Mouse (Mus musculus) MEL (cell line): Measurements from ENCODE around the gene Gm765.

Experiments
- CTCF ChIP-seq, 3 experiments: IDR thresholded peaks in 2 of 3; conservative IDR thresholded peaks in 1 of 3; 2 replicates each; pipeline ENCODE4 v1.5.1; 2011 to 2012; ENCODE audit warnings: low read length in 3 of 3, low read depth in 2 of 3, mild to moderate bottlenecking in 2 of 3, improper control_type of control experiment in 1 of 3, inconsistent platforms in 1 of 3, mixed read lengths in 1 of 3, moderate library complexity in 1 of 3; ENCODE audit not compliant: control insufficient read depth in 1 of 3, insufficient read depth in 1 of 3, poor library complexity in 1 of 3, severe bottlenecking in 1 of 3
- EP300 ChIP-seq, 2 experiments: IDR thresholded peaks; 2 replicates each; pipeline ENCODE4 v1.6.1; 2011; ENCODE audit warnings: improper control_type of control experiment in 2 of 2, low read length in 2 of 2, low read depth in 1 of 2, mild to moderate bottlenecking in 1 of 2
- GATA1 ChIP-seq: IDR thresholded peaks from 2 replicates; pipeline ENCODE4 v1.6.1; 2011; ENCODE audit warnings: low read depth, low read length, improper control_type of control experiment
- MAFK ChIP-seq: IDR thresholded peaks from 2 replicates; pipeline ENCODE4 v1.6.1; 2011; ENCODE audit warnings: low read depth, mild to moderate bottlenecking, low read length, improper control_type of control experiment, borderline replicate concordance
- MYC ChIP-seq: IDR thresholded peaks from 2 replicates; pipeline ENCODE4 v1.6.1; 2011; ENCODE audit warnings: low read depth, mild to moderate bottlenecking, low read length, improper control_type of control experiment, moderate library complexity
- NELFE ChIP-seq: IDR thresholded peaks from 2 replicates; pipeline ENCODE4 v1.6.1; 2011; ENCODE audit warnings: low read depth, low read length, improper control_type of control experiment
- POLR2AphosphoS5 ChIP-seq: IDR thresholded peaks from 2 replicates; pipeline ENCODE4 v1.6.1; 2012; ENCODE audit warnings: low read depth, borderline replicate concordance, mild to moderate bottlenecking, inconsistent platforms, low read length, moderate library complexity, mixed read lengths
- TCF12 ChIP-seq: IDR thresholded peaks from 2 replicates; pipeline ENCODE4 v1.6.1; 2014; ENCODE audit warnings: low read depth, mild to moderate bottlenecking, inconsistent platforms, low read length, improper control_type of control experiment, moderate library complexity
- ZMIZ1 ChIP-seq: IDR thresholded peaks from 2 replicates; pipeline ENCODE4 v1.6.1; 2012; ENCODE audit warnings: low read depth, mild to moderate bottlenecking, inconsistent platforms, low read length, improper control_type of control experiment, moderate library complexity

DNA sequence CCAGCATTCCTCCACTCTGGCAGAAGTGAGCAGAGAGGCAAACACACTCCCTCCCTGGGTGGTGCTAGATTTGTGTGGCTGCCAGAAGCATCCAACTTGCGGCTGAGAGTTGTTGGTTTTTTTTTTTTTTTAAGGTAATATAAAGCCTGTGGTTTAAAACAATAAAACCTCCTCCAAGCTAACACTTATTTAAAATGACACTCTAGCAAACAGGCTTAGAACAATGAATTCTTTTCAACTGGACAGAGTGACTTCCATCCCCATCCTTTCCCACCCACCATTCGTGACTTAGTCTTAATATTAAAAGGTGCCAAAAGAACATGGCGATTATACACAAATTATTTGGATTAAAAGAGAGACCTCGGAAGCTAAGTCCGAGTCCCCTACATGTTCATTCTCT lies at the start of gene Gm765:
- TF ChIP-seq MAFK (no peak), MYC (no peak), ZMIZ1 (no peak), CTCF (IDR thresholded peaks at IDR 0.05 in 2 of 3, conservative IDR thresholded peaks at IDR 0.05 in 1 of 3; ENCODE audit: control insufficient read depth in 1 of 3, insufficient read depth in 1 of 3, low read depth in 2 of 3, low read length in 3 of 3, poor library complexity in 1 of 3, severe bottlenecking in 1 of 3) (no peak), NELFE (no peak), POLR2AphosphoS5 (no peak), EP300 (IDR thresholded peaks at IDR 0.05; ENCODE audit: low read depth in 1 of 2, low read length in 2 of 2) (no peak), GATA1 (no peak), TCF12 (no peak)
